Mouse (Mus musculus) C2C12 (cell line): ENCODE measurements around the gene Fanci.

Source experiments
- CEBPB ChIP-seq: IDR thresholded peaks from one replicate; pipeline ENCODE4 v1.6.1; 2011; ENCODE audit warnings: low read depth, mild to moderate bottlenecking, control low read depth, moderate library complexity
- CTCF ChIP-seq: IDR thresholded peaks from one replicate; pipeline ENCODE4 v1.5.1; 2011; ENCODE audit not compliant: control insufficient read depth, insufficient read depth, insufficient read length
- USF1 ChIP-seq: IDR thresholded peaks from one replicate; pipeline ENCODE4 v1.6.1; 2011; ENCODE audit warnings: low read depth, mild to moderate bottlenecking, control low read depth, moderate library complexity

GRCm38 (mm10) chr7:79461721-79462120 lies 70.0 kb downstream of the Fanci start:
- TF ChIP-seq USF1: no peak
- TF ChIP-seq CTCF: no peak
- TF ChIP-seq CEBPB: no peak
